In the genomic region with DNA sequence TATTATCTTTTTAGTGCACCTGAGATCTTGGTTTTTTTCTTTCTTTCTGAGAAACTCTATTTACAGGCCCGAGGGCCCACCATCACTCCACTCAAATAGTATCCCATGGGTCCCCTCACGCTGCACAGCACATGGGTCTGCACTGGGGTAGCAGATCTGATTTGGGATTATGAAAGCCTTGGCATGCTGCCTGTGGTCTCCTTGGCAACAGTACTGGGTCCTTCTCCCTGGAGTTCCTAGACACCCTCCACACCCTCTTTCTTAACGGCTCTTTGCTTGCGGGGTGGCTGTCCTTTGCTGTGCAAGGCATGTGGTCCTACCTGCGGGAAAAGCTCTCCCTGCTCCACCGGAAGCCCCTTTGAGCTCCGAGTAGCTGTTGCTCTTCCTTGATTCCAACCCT, we compare ENCODE assay signal across 8 mouse cellular contexts. TPM values are rescaled to one million over a fixed set of nuclear protein-coding genes. Genes with fewer than 3 reads are reported as not detected.
A peak's percentile ranks its signal among the peaks of the same experiment; 100 is the strongest.
DNase-seq lines count a peak whose midpoint lies in the region; ATAC-seq lines count a peak whose summit lies in the region.

No protein-coding gene starts in this region.

- H3K9ac ChIP-seq in embryonic facial prominence, embryonic 15.5 days, result no peak overlapping the region
- H3K9ac ChIP-seq in neural tube, embryonic 14.5 days (replicated peaks; ENCODE audit: low read depth, low read length), result no peak overlapping the region; the same call in 1 of the 2 replicates

- intact Hi-C loops in heart, postnatal 25 days (cut with DNase I), result no loop called here

- peak overlapping the region; percentile 78 for H3K27ac ChIP-seq in heart, embryonic 10.5 days
- no peak overlapping the region for H3K27ac ChIP-seq in embryonic facial prominence, embryonic 15.5 days (replicated peaks)
- H3K27ac ChIP-seq in neural tube, embryonic 14.5 days (ENCODE audit: low read depth, low read length), result peak overlapping the region; percentile 29; the same call in 1 of the 2 replicates

- 0 out of 2 replicates have a peak, but pooled peaks have one; percentile 17 for ATAC-seq in embryonic facial prominence, embryonic 15.5 days (ENCODE audit: insufficient number of reproducible peaks, low FRiP score, low TSS enrichment, low read depth)
- ATAC-seq in neural tube, embryonic 14.5 days (ENCODE audit: low read depth), result no peak
- no peak for ATAC-seq in cerebellum, adult (ENCODE audit: insufficient number of reproducible peaks, low FRiP score, low TSS enrichment)

- H3K27me3 ChIP-seq in heart, embryonic 10.5 days (ENCODE audit: insufficient read depth, poor library complexity, severe bottlenecking), result no peaks in the 10 kb centered on the region
- H3K27me3 ChIP-seq in embryonic facial prominence, embryonic 15.5 days, result no peaks in the 10 kb centered on the region
- H3K27me3 ChIP-seq in neural tube, embryonic 14.5 days (ENCODE audit: control insufficient read depth, insufficient read depth, low read length), result no peaks in the 10 kb centered on the region

- 54% methylated on average over 7 of the region's 7 CpGs for WGBS in heart, embryonic 10.5 days
- 43% methylated on average over 7 of the region's 7 CpGs for WGBS in embryonic facial prominence, embryonic 15.5 days
- 44% methylated on average over 7 of the region's 7 CpGs for WGBS in neural tube, embryonic 14.5 days

- no peaks in the 10 kb centered on the region for H3K9me3 ChIP-seq in heart, embryonic 10.5 days
- no peaks in the 10 kb centered on the region for H3K9me3 ChIP-seq in embryonic facial prominence, embryonic 15.5 days (replicated peaks)
- no peaks in the 10 kb centered on the region for H3K9me3 ChIP-seq in neural tube, embryonic 14.5 days (ENCODE audit: control insufficient read depth, low read length)

- H3K4me2 ChIP-seq in embryonic facial prominence, embryonic 15.5 days (replicated peaks), result peak overlapping the region; percentile 28
- no peak overlapping the region for H3K4me2 ChIP-seq in neural tube, embryonic 14.5 days (ENCODE audit: low read depth, low read length)

- H3K36me3 ChIP-seq in heart, embryonic 10.5 days, result no peaks in the 10 kb centered on the region
- H3K36me3 ChIP-seq in embryonic facial prominence, embryonic 15.5 days, result no peaks in the 10 kb centered on the region
- no peaks in the 10 kb centered on the region for H3K36me3 ChIP-seq in neural tube, embryonic 14.5 days (ENCODE audit: control insufficient read depth, insufficient read depth, low read length)

- H3K4me1 ChIP-seq in heart, embryonic 10.5 days, result peaks cover 42% of the 10 kb centered on the region
- peaks cover 17% of the 10 kb centered on the region for H3K4me1 ChIP-seq in embryonic facial prominence, embryonic 15.5 days
- H3K4me1 ChIP-seq in neural tube, embryonic 14.5 days (ENCODE audit: control insufficient read depth, insufficient read depth, low read length), result peaks cover 8% of the 10 kb centered on the region

- peak overlapping the region; percentile 23 for H3K4me3 ChIP-seq in heart, embryonic 10.5 days
- no peak overlapping the region for H3K4me3 ChIP-seq in embryonic facial prominence, embryonic 15.5 days (replicated peaks)
- no peak overlapping the region for H3K4me3 ChIP-seq in neural tube, embryonic 14.5 days (ENCODE audit: low read depth, low read length)

- no peak for DNase-seq in heart, embryonic 10.5 days (ENCODE audit: low spot score)
- DNase-seq in heart, postnatal 25 days (ENCODE audit: low spot score), result no peak
- DNase-seq in MN1 (ENCODE audit: low spot score), result peak; percentile 70
- DNase-seq in kidney, postnatal 14 days, result peak; percentile 40
- DNase-seq in thymus, postnatal 4 days, result no peak

RNA-seq across cellular contexts. Expression of a gene that starts 14.1 kb away (rescaled TPM):
- 21.0 and 23.5 TPM in 2 replicates for polyA plus RNA-seq in heart, embryonic 10.5 days (2016; fragmentation: Nextera tagmentation; extraction: Ambion mirVana)
- 10 to 100 TPM; 30.1 to 32.3 TPM for total RNA-seq in heart, postnatal 25 days (2021)
- polyA plus RNA-seq in embryonic facial prominence, embryonic 15.5 days (2015; fragmentation: Nextera tagmentation; extraction: Ambion mirVana), result 21.0 and 21.3 TPM in 2 replicates
- 52.5 and 57.3 TPM in 2 replicates for polyA plus RNA-seq in neural tube, embryonic 14.5 days (2014; fragmentation: Nextera tagmentation; extraction: Ambion mirVana)

Comparison
In these comparisons a context has a peak if more than half of its experiments do, and no peak if none do; other contexts are left out.
1. DNase-seq: peak in MN1 (single experiment) and kidney, postnatal 14 days (single experiment); none in heart, embryonic 10.5 days (single experiment), heart, postnatal 25 days (single experiment) and thymus, postnatal 4 days (single experiment).